Mouse (Mus musculus) central nervous system, embryonic 14 days (tissue): ENCODE measurements around the gene Tmem79. TPM values are rescaled to one million over a fixed set of nuclear protein-coding genes. Genes with fewer than 3 reads are reported as not detected.

ENCODE experiments used
- polyA plus RNA-seq: library from polyadenylated mRNA; depleted of rRNA; stranded (reverse); fragments of >200 nt; gene quantifications from 2 replicates; pipeline ENCODE4 v1.2.3, GENCODE M21; 2012; rRNA removed

Gene Tmem79
- 1.3 and 2.0 TPM in 2 replicates for polyA plus RNA-seq

GRCm38 (mm10) chr3:88336058-88337013 lies at the start of gene Tmem79, which contains the start of gene Smg5:
Gene Tmem79 (minus strand): TSS chr3:88336148.
Gene Smg5 (plus strand): TSS chr3:88336260.

GRCm38 (mm10) chr3:88384364-88384763 lies 48.4 kb upstream of the Tmem79 start, which contains the start of gene Bglap:
Gene Bglap (minus strand): TSS chr3:88384464.

GRCm38 (mm10) chr3:88378599-88378998 lies 42.7 kb upstream of the Tmem79 start, which contains the start of gene Bglap2:
Gene Bglap2 (minus strand): TSS chr3:88378699.

GRCm38 (mm10) chr3:88372643-88373042 lies 36.7 kb upstream of the Tmem79 start, which contains the start of gene Bglap3:
Gene Bglap3 (minus strand): TSS chr3:88372743.

GRCm38 (mm10) chr3:88364337-88364736 lies 28.4 kb upstream of the Tmem79 start, which contains the start of gene Paqr6:
Gene Paqr6 (plus strand): TSS chr3:88364584.

GRCm38 (mm10) chr3:88324951-88325405 lies 11.0 kb downstream of the Tmem79 start, which contains the start of gene Glmp:
Gene Glmp (plus strand): TSS chr3:88325023.

GRCm38 (mm10) chr3:88296561-88297318 lies 39.2 kb downstream of the Tmem79 start, which contains the start of the genes Tsacc and Cct3:
Gene Tsacc (minus strand): TSS chr3:88296999.
Gene Cct3 (plus strand): TSS chr3:88297116.

GRCm38 (mm10) chr3:88287110-88287509 lies 48.8 kb downstream of the Tmem79 start, which contains the start of gene Gm38392:
Gene Gm38392 (minus strand): TSS chr3:88287210.

Other genes with a start within 250 kb of the Tmem79 start
- gene Mef2d, start 193.8 kb downstream of the Tmem79 start, polyA plus RNA-seq = 46.1 and 48.3 TPM in 2 replicates
- gene Rhbg, start 81.4 kb downstream of the Tmem79 start, polyA plus RNA-seq = 0.27 and 0.95 TPM in 2 replicates
- gene Gm38392, start 48.9 kb downstream of the Tmem79 start, polyA plus RNA-seq = 0.09 and 0.23 TPM in 2 replicates
- gene Tsacc, start 39.1 kb downstream of the Tmem79 start, polyA plus RNA-seq = 5.3 and 6.7 TPM in 2 replicates
- 345 and 353 TPM in 2 replicates for gene Cct3, start 39.0 kb downstream of the Tmem79 start, polyA plus RNA-seq
- 62.5 and 76.0 TPM in 2 replicates for gene Glmp, start 11.1 kb downstream of the Tmem79 start, polyA plus RNA-seq
- gene Smg5, start 112 bp upstream of the Tmem79 start, polyA plus RNA-seq = 111 and 121 TPM in 2 replicates
- gene Paqr6, start 28.4 kb upstream of the Tmem79 start, polyA plus RNA-seq = 1.6 and 4.0 TPM in 2 replicates
- 0.17 and 0.18 TPM in 2 replicates for gene Bglap3, start 36.6 kb upstream of the Tmem79 start, polyA plus RNA-seq
- gene Bglap2, start 42.6 kb upstream of the Tmem79 start, polyA plus RNA-seq = 0.81 TPM in 1 of 2 replicates, not detected in the other
- gene Bglap, start 48.3 kb upstream of the Tmem79 start, polyA plus RNA-seq = 0.55 and 1.6 TPM in 2 replicates
- 56.6 and 58.5 TPM in 2 replicates for gene Pmf1, start 74.2 kb upstream of the Tmem79 start, polyA plus RNA-seq
- gene Slc25a44, start 89.0 kb upstream of the Tmem79 start, polyA plus RNA-seq = 32.4 and 34.5 TPM in 2 replicates
- gene Sema4a, start 125.0 kb upstream of the Tmem79 start, polyA plus RNA-seq = 41.8 and 44.4 TPM in 2 replicates
- 27.8 and 62.3 TPM in 2 replicates for gene Lmna, start 173.8 kb upstream of the Tmem79 start, polyA plus RNA-seq
- gene Mex3a, start 196.2 kb upstream of the Tmem79 start, polyA plus RNA-seq = 81.4 and 92.2 TPM in 2 replicates
- gene Rab25, start 212.2 kb upstream of the Tmem79 start, polyA plus RNA-seq = 0.61 and 4.2 TPM in 2 replicates
- gene Lamtor2, start 216.9 kb upstream of the Tmem79 start, polyA plus RNA-seq = 141 and 144 TPM in 2 replicates
- gene Ubqln4, start 217.6 kb upstream of the Tmem79 start, polyA plus RNA-seq = 102 and 104 TPM in 2 replicates
- 182 and 228 TPM in 2 replicates for gene Ssr2, start 239.7 kb upstream of the Tmem79 start, polyA plus RNA-seq